Comparison of ENCODE assay signal across 16 mouse cellular contexts in the genomic region with DNA sequence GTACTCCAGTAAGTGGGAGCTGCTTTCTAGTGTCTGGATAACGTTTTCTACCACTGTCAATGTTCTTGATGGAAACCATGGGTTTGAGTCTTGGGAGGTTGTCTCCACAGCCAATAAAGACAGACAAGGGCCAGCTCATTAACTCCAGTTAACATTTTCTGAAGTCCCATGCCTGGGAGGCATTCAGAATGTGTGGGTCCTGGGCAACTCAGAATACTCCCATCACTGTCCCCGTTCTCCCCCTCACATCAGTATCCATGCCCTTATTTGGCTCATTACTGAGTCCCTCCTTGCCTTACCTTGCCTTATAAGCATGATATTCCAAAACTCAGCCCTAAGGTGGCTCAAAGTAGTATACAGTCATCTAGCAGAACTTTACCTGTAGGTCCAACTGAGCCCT.
"Had no signal": no experiment of that assay in that cellular context is flagged by ENCODE, and none has a peak within 500 bp of the region (broad histone marks: within the 10 kb centered on the region; RNA-seq: fewer than 3 reads in every experiment).

No protein-coding gene starts in this region.

- H3K9ac ChIP-seq: neural tube, embryonic 13.5 days; neural tube, embryonic 15.5 days; stomach, embryonic 15.5 days had no signal

- DNase-seq: retina, postnatal 1 day; right cerebral cortex, adult 18-20 months; right cerebral cortex, postnatal 14 days; right cerebral cortex, postnatal 25 days; right cerebral cortex, postnatal 4 days; spleen, adult 18-20 months; thymus, adult 18-20 months; thymus, adult 2 months; thymus, postnatal 14 days; thymus, postnatal 25 days; thymus, postnatal 36 days; thymus, postnatal 4 days had no signal

- H3K4me1 ChIP-seq: stomach, embryonic 15.5 days had no signal

- H3K4me3 ChIP-seq: neural tube, embryonic 13.5 days; neural tube, embryonic 15.5 days; stomach, embryonic 15.5 days had no signal

- H3K27ac ChIP-seq: neural tube, embryonic 13.5 days; neural tube, embryonic 15.5 days; stomach, embryonic 15.5 days; stomach, postnatal 0 days had no signal

- H3K4me2 ChIP-seq: neural tube, embryonic 13.5 days; neural tube, embryonic 15.5 days; stomach, embryonic 15.5 days had no signal

- H3K9me3 ChIP-seq: neural tube, embryonic 13.5 days; neural tube, embryonic 15.5 days; stomach, embryonic 15.5 days had no signal

- H3K36me3 ChIP-seq: neural tube, embryonic 13.5 days; neural tube, embryonic 15.5 days; stomach, embryonic 15.5 days had no signal

- H3K27me3 ChIP-seq: neural tube, embryonic 13.5 days; neural tube, embryonic 15.5 days; stomach, embryonic 15.5 days had no signal
